Mouse (Mus musculus) lung, postnatal 0 days (tissue): Measurements from ENCODE around the gene Ccdc9b. TPM values are rescaled to one million over a fixed set of nuclear protein-coding genes. Genes with fewer than 3 reads are reported as not detected.

Source experiments
- ATAC-seq: fragments of 200-750 bp; cut with Nextera tagmentation; 2 replicates; pipeline ENCODE4 v1.8.0; 2017; ENCODE audit warnings: moderate library complexity
- DNase-seq: peaks from one replicate; pipeline ENCODE4 v3.0.0-alpha.2; 2016; ENCODE audit warnings: low spot score
- H3K27ac ChIP-seq: fragments of 300-500 bp; sonication (generic); 2 replicates; pipeline ENCODE4 v1.5.1; 2014; ENCODE audit warnings: antibody characterized with exemption, mild to moderate bottlenecking, low read length, mixed read lengths
- H3K27me3 ChIP-seq: fragments of 300-500 bp; sonication (generic); replicated peaks from 2 replicates; pipeline ENCODE4 v1.6.1; 2014; ENCODE audit warnings: low read length, mixed read lengths; ENCODE audit not compliant: insufficient read depth
- H3K36me3 ChIP-seq: fragments of 300-500 bp; sonication (generic); 2 replicates; pipeline ENCODE4 v1.6.1; 2014; ENCODE audit warnings: low read length, mixed read lengths; ENCODE audit not compliant: insufficient read depth
- H3K4me1 ChIP-seq: fragments of 300-500 bp; sonication (generic); 2 replicates; pipeline ENCODE4 v1.6.1; 2014; ENCODE audit warnings: antibody characterized with exemption, low read depth, low read length, mixed read lengths; ENCODE audit not compliant: insufficient read depth
- H3K4me2 ChIP-seq: fragments of 300-500 bp; sonication (generic); replicated peaks from 2 replicates; pipeline ENCODE4 v1.6.1; 2014; ENCODE audit warnings: low read depth, mild to moderate bottlenecking, low read length, moderate library complexity, mixed read lengths
- H3K4me3 ChIP-seq: fragments of 300-500 bp; sonication (generic); 2 replicates; pipeline ENCODE4 v1.5.1; 2014; ENCODE audit warnings: low read depth, low read length
- H3K9ac ChIP-seq: fragments of 300-500 bp; sonication (generic); replicated peaks from 2 replicates; pipeline ENCODE4 v1.6.1; 2014; ENCODE audit warnings: low read depth, mild to moderate bottlenecking
- H3K9me3 ChIP-seq: fragments of 300-500 bp; sonication (generic); 2 replicates; pipeline ENCODE4 v1.6.1; 2016; ENCODE audit warnings: low read length, mixed read lengths
- CTCF ChIP-seq: IDR thresholded peaks from 2 replicates; pipeline ENCODE4 v1.5.1; 2016; ENCODE audit warnings: antibody characterized with exemption, mild to moderate bottlenecking
- EP300 ChIP-seq: IDR thresholded peaks from 2 replicates; pipeline ENCODE4 v1.6.1; 2016; ENCODE audit warnings: antibody characterized with exemption, mild to moderate bottlenecking, control low read depth
- WGBS: fragments of 180-500 bp; shearing (Covaris S2); extraction: QIAGEN DNeasy Blood & Tissue Kit; methylation state at CpG from one replicate; pipeline ENCODE4 v1.1.7; 2014; 5-methylcytosine and 5-hydroxymethylcytosine counted together
- polyA plus RNA-seq: library from polyadenylated mRNA; unstranded; fragments of >200 nt; fragmentation: Nextera tagmentation; extraction: Ambion mirVana; gene quantifications from 2 replicates; pipeline ENCODE4 v1.2.1, GENCODE M21; 2015

Gene Ccdc9b
- polyA plus RNA-seq, 1 experiment from 2014 or later = 4.7 TPM

GRCm38 (mm10) chr2:118755407-118755806 is 7.1 kb downstream of the Ccdc9b start:
- no peak for TF ChIP-seq CTCF
- ATAC-seq = no peak
- Histone ChIP-seq H3K9me3 (no peaks in the 10 kb centered on the region), H3K4me3 (no peak overlapping the region), H3K9ac (no peak overlapping the region), H3K4me1 (peaks cover 6% of the 10 kb centered on the region; the same call in 1 of the 2 replicates), H3K27ac (no peak overlapping the region), H3K27me3 (no peaks in the 10 kb centered on the region), H3K36me3 (no peaks in the 10 kb centered on the region), H3K4me2 (no peak overlapping the region)
- 78% methylated on average over 6 of the region's 6 CpGs for WGBS
- no peak for DNase-seq

DNA sequence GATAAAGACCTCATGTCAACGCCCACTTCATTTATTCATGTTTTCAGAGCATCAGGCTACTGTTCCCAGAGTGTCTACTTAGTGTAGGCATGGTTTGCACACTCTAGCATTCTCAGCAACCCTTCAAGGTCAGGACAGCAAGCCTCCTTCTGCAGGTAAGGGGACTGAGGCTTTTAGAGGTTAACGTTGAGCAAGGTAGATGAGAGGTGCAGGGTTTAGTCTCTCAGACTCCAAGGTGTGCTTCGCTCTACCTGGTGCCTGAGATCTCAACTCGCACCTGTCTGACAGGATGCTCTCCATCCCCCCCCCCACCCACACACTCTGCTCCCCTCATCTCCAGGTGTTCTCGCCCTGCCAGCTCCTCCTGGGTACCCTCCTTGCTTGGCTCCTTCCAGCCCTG is 8.3 kb downstream of the Ccdc9b start:
- Histone ChIP-seq H3K9ac (no peak overlapping the region), H3K9me3 (no peaks in the 10 kb centered on the region), H3K36me3 (0 out of 2 replicates have a peak, but pooled peaks cover 3% of the 10 kb centered on the region), H3K4me3 (no peak overlapping the region), H3K27ac (no peak overlapping the region), H3K4me2 (no peak overlapping the region), H3K4me1 (peaks cover 12% of the 10 kb centered on the region; the same call in 1 of the 2 replicates), H3K27me3 (no peaks in the 10 kb centered on the region)
- TF ChIP-seq CTCF (no peak), EP300 (no peak)
- DNase-seq (no peak), ATAC-seq (no peak)
- 82% methylated on average over 5 of the region's 5 CpGs for WGBS

GRCm38 (mm10) chr2:118752792-118753108 is 9.7 kb downstream of the Ccdc9b start:
- Histone ChIP-seq H3K4me3 (no peak overlapping the region), H3K27ac (peak overlapping the region; percentile 70), H3K9ac (no peak overlapping the region), H3K36me3 (0 out of 2 replicates have a peak, but pooled peaks cover 8% of the 10 kb centered on the region), H3K4me1 (peaks cover 18% of the 10 kb centered on the region), H3K27me3 (no peaks in the 10 kb centered on the region), H3K4me2 (no peak overlapping the region), H3K9me3 (no peaks in the 10 kb centered on the region)
- DNase-seq (no peak), ATAC-seq (peak; percentile 46)
- 63% methylated on average over 4 of the region's 4 CpGs for WGBS
- TF ChIP-seq CTCF (no peak), EP300 (peak; percentile 21; the same call in 1 of the 2 replicates)

GRCm38 (mm10) chr2:118751896-118752791 is 10.3 kb downstream of the Ccdc9b start:
- no peak overlapping the region for H3K9ac ChIP-seq
- no peaks in the 10 kb centered on the region for H3K27me3 ChIP-seq
- H3K27ac ChIP-seq = peak overlapping the region; percentile 70
- ATAC-seq (peak; percentile 57), DNase-seq (peak; percentile 62)
- H3K4me3 ChIP-seq = no peak overlapping the region
- H3K9me3 ChIP-seq = no peaks in the 10 kb centered on the region
- TF ChIP-seq EP300 (peak; percentile 18; the same call in 1 of the 2 replicates), CTCF (no peak)
- no peak overlapping the region for H3K4me2 ChIP-seq
- 0 out of 2 replicates have a peak, but pooled peaks cover 8% of the 10 kb centered on the region for H3K36me3 ChIP-seq
- H3K4me1 ChIP-seq = peaks cover 24% of the 10 kb centered on the region
- 53% methylated on average over 16 of the region's 16 CpGs for WGBS

GRCm38 (mm10) chr2:118750476-118750875 is 12.0 kb downstream of the Ccdc9b start:
- H3K27me3 ChIP-seq = no peaks in the 10 kb centered on the region
- H3K36me3 ChIP-seq = 0 out of 2 replicates have a peak, but pooled peaks cover 8% of the 10 kb centered on the region
- H3K4me2 ChIP-seq = no peak overlapping the region
- no peak for TF ChIP-seq EP300
- no peak for TF ChIP-seq CTCF
- no peak overlapping the region for H3K4me3 ChIP-seq
- ATAC-seq = no peak
- H3K9ac ChIP-seq = no peak overlapping the region
- no peaks in the 10 kb centered on the region for H3K9me3 ChIP-seq
- WGBS = 71% methylated on average over 8 of the region's 8 CpGs
- H3K27ac ChIP-seq = no peak overlapping the region
- H3K4me1 ChIP-seq = peaks cover 27% of the 10 kb centered on the region
- DNase-seq = no peak

DNA sequence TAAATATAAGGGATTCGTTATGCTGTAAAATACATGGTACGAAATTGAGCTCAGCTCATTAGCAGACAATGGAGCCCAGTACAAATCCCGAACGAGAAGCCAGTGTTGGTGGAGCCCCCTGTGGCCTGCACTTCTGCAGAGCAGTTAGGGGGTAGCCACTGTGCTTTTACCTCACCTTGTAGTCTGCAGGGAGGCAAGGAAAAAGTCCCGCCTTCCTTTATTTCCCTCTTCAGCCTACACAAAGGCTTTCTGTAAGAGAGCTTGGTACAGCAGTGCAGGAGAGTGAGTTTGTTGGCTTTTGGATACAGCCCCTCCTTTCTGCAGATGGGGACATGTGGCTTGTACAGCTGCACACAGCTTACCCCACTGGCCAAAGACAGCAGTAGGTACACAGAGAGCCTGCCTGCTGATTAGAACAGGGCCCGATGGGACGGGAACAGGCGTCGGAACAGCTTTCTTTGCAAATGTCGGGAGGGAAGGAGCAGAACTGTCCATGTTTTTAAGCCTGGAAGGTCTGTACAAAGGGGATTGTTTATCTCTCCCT is 13.0 kb downstream of the Ccdc9b start:
- H3K9me3 ChIP-seq = no peaks in the 10 kb centered on the region
- WGBS = 60% methylated on average over 10 of the region's 10 CpGs
- H3K27me3 ChIP-seq = no peaks in the 10 kb centered on the region
- no peak for ATAC-seq
- H3K4me1 ChIP-seq = peaks cover 33% of the 10 kb centered on the region
- H3K27ac ChIP-seq = no peak overlapping the region
- no peak overlapping the region for H3K4me3 ChIP-seq
- no peak for DNase-seq
- 0 out of 2 replicates have a peak, but pooled peaks have one; percentile 6 for TF ChIP-seq CTCF
- TF ChIP-seq EP300 = no peak
- H3K9ac ChIP-seq = no peak overlapping the region
- 0 out of 2 replicates have a peak, but pooled peaks cover 8% of the 10 kb centered on the region for H3K36me3 ChIP-seq
- no peak overlapping the region for H3K4me2 ChIP-seq
